Mouse (Mus musculus): ENCODE measurements around the gene Pibf1.

The Pibf1 gene

DNA sequence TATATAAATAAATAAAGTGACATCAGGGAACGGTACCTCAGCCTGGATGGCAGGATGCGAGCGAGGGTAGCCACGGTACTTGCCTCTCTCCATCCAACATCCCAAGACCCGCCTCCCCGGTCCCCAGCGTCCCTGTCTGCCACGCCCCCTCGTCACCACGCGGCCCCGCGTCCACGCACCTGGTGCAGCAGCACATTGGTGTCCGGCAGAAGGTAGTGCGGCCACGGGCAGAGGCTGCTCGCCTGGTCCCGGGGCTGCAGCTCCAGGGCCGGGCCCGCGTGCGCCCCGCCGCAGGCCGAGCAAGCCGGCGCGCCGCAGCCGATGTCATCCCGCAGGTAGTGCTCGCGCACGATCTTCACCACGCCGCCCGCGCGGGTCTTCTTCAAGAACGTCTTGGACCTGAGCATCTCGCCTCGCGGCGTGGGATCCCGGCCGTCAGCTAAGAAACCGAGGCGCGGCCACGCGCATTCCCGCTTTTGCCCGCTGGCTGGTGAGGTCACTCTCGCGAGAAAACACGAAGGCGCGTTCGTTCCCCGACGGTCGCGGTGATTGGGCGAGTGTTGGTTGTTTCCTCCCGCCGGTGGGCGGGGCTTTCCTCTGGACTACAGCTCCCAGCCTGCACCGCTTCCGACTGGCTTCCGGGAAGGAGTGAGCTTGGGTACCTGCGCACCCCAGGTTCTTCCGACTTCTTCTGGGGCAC lies at the start of gene Pibf1, which contains the start of gene Dis3:
Gene Pibf1, plus strand, starts transcription at position 158 of the 700 bp plus-strand sequence.
Gene Dis3, minus strand, starts transcription at position 504 of the 700 bp plus-strand sequence.
- DNase-seq (ENCODE audit: low read depth, low spot score): peak; percentile 96

DNA sequence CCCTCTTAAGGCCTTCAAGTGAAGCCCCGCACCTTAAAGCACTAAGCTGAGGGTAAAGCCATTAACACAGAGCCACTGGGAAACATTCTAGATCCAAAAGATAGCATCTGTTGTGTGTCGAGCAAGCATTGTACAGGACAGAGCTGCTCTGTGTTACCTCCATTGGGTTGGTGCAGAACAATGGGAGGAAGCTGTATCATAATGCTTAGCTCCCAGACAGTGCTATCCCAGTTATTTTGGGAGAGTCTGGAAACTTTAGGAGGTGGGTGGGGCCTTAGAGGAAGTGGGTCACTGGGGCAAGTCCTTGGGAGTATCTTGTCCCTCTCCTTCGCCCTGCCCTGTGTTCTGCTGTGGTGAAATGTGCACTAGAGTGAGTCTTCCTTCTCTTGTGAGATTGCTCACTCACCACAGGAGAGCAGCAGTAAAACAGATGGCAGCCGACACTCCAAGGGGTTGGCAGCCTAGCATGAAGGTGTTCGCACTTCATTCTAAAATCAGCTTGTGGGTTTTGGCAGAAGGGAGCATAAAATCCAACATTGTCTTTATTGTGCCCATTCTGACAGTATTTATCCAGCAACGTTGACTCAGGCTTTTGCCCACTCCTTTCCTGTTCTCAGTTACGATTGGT lies 40.2 kb upstream of the Pibf1 start:
- DNase-seq (ENCODE audit: low read depth, low spot score): no peak

DNA sequence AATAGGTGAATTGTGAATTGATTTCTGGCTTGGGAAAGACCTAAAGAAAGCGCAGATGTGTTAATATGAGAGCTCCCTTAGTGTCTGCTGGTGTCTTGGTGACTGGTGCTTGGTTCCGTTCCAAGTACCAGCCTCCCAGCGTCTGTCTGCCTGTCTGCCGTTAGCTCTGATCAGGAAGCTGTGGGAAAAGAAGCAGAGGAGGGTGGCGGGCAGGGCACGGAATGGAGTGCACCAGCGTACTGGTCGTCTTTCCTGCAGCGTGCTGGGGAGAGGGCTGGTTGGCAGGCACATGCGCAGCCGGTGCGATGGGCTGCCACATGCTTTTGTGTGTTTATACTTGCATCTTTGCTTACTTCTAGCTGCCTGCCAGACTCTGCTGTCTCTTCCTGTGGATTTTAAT lies 38.6 kb upstream of the Pibf1 start:
- no peak for DNase-seq (ENCODE audit: low read depth, low spot score)

DNA sequence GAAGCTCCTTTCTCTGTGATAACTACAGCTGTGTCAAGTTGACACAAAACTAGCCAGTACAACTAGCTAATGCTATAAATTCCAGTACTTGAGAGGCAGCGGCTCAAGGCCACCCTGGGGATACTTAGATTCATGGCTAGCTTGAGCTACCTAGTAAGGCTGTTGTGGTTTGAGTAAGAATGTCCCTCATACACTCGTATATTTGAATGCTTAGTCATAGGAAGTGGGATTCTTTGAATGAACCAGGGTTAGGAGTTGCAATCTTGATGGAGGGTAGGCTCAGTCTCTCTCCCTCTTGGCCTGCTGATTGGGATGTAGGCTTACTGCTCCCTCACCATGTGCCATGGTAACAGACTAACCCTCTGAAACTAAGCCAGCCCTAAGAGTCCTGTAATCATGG lies 36.1 kb upstream of the Pibf1 start:
- DNase-seq (ENCODE audit: low read depth, low spot score): no peak

DNA sequence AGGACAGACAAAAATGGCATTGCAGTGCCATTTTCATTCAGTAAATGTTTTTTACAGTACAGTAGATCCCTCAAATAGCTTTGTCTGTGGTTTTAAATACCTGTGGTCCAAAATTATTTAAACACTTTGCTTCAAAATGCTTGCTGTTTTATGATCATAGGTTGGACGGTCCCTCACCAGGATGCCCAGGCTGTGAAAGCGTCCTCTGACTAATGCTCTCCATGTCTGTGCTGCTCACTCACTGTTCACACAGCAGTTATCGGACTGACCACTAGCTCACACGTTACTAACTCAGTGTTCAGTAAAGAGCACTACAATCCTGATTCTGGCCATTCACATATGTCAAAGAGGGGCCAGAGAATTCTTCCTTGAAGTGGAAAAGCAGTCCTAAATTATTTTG lies 28.1 kb upstream of the Pibf1 start:
- DNase-seq (ENCODE audit: low read depth, low spot score): no peak

DNA sequence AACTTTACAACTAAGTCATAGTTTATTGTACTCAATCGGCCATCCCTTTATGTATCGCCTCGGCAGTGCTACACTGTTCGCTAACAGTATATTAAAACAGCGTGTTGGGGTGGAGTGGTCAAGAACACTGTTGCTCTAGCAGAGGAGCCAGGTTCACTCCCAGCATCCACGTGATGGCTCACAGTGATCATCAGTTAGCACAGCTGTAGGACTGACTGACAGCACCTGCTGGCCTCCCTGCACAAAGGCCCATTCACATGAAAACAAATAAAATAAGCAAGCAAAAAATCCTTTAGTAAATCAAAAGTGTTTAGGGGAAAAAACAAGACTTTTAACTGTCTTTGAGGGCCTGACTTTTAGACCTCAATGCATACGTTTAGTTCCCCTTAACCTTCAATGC lies 10.3 kb upstream of the Pibf1 start:
- no peak for DNase-seq (ENCODE audit: low read depth, low spot score)

DNA sequence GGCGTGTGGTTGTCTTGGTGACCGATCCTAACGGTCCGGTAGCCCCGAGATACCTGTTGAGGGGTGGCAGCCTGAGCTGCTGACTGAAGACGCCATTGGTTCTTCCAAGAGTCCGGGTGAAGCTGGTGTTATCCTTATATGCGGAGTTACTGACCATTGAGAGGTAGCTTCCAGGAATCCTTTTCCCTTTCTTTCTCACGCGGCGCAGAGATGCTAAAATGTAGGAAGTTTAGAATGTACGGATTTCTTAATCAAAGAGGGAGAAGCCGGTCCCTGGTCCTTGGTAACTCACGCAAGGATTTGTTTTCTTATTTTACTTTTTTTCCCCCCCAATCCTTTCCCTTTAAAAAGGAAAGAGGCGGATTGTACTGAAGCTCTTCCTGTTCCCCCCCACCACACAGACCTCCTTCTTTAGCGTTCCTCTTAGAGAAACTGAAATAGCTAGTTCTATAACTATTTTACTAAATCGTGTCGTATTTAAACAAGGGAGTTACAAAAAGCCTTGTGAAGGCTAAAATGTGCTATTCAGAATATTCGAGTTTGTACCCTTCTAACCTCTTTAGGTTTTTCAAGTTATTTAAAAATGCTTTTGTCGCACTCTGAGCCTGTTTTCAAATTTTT lies 853 bp downstream of the Pibf1 start:
- DNase-seq (ENCODE audit: low read depth, low spot score): no peak

DNA sequence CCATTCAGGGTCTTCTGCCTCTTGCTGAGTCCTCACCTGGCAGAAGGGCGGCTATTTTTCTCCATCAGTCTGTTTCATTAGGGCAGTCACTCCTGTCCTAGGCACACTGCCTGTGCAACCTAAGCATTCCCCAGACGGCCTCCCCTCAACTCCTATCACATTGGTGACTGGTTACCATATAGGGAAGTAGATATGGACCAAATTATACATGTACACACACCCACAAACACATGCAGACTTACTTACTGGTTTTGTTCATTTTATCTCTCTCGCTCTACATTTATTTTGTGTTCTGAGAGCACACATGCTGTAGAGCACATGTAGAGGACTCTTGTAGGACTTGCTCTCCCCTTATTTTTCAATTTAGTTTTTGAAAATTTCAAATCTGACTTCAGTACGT lies 3.8 kb downstream of the Pibf1 start:
- DNase-seq (ENCODE audit: low read depth, low spot score): no peak

DNA sequence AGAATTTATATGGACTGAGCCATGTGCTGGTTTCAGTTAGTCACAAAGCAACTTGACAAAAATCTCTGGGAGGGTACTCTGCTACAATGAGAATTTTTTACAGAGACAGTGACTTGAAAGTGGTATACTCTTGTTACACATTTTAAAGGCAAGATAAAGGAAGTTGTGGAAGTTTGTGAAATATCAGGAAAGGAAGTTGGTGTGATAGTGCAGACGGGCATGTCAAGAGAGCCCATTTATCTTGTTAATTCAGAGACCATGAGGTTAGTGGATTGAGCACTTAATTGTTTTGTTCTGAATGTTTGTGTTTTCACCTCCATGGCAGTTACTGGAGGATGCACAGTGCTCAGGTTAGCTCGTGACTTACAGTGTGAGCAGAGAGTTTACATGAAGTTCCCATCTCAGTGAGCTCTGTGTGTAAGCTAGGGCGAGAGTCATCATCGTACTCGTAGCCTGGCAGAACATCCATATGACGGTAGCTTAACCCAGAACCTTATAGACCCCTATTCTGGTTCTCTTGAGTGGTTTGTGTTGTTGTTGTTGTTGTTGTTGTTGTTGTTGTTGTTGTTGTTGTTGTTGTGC lies 5.4 kb downstream of the Pibf1 start:
- no peak for DNase-seq (ENCODE audit: low read depth, low spot score)

DNA sequence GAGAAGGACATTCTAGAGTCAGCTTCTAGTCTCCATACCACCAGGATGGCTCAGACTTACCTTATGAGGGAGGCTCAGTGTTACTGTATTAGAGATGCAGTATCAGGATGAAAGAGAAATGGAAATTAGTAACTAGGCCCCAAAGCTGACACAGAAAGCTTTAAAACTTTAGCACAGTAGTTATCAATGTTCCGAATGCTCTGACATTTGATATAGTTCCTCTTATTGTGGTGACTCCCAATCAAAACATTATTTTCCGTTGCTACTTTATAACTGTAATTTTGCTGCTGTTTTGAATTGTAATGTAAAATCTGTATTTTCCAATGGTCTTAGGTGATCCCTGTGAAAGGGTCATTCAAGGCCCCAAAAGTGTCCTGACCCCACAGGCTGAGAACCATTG lies 7.4 kb downstream of the Pibf1 start:
- no peak for DNase-seq (ENCODE audit: low read depth, low spot score)

DNA sequence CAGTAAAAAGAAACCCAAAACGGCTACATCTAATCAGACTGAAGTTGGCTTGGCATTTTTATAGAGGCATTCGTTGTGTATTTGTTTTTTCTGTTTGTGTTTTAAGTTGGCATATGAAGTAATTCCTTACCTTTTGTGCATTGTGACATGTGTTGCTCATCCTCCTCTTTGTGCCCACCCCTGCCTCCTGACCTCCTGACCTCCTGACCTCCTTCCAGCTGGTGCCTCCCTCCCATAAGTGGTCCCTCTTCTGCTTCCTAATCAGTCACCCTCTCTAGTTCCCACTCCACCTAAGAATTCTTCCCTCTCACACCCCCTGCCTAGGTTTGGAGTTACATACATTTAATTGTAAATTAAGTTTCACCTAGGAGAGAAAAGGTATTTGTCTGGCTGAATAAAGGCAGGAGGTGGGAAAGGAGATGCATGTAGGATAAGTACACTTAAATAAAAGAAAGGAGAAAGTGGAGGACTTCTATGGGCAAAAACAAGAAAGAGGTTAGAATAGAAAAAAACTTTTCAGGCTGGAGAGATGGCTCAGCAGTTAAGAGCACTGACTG lies 8.5 kb downstream of the Pibf1 start:
- DNase-seq (ENCODE audit: low read depth, low spot score): no peak

DNA sequence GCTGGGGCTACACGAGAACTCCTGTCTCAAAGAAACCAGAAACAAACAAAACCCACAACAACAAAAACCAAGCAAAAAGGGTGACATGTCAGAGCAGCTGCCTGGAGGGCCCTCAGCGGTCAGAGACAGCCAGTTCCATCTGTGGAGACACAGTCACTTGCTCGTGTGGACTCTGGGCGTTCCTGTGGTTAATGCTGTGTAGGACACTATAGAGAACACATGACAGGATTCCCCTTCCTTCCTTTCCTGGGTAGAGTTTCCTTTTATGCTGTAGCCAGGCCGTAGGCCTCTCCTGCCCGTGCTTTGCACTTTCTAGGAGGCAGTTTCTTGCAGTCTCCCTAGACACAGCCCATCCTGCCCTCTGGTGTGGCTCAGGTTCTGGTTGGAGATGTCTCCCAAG lies 9.5 kb downstream of the Pibf1 start:
- no peak for DNase-seq (ENCODE audit: low read depth, low spot score)

DNA sequence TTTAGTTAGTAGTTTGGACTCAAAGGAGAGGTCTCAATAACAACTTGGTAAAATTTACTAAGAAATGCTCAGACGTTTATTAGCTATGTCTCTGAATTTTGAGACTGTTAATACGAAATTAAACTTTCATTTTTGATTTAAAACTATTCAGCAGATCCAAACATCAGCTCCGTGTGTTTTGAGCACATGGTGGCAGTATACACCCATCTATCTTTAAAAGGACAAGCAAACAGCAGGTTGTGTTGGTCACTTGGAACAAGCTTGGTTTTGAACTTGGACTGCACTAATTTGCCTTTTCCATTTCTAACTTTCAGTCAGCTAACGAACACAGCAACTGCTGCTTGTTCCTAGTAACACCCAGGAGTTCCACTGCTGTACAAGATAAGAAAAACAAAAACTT lies 18.4 kb downstream of the Pibf1 start:
- DNase-seq (ENCODE audit: low read depth, low spot score): no peak

DNA sequence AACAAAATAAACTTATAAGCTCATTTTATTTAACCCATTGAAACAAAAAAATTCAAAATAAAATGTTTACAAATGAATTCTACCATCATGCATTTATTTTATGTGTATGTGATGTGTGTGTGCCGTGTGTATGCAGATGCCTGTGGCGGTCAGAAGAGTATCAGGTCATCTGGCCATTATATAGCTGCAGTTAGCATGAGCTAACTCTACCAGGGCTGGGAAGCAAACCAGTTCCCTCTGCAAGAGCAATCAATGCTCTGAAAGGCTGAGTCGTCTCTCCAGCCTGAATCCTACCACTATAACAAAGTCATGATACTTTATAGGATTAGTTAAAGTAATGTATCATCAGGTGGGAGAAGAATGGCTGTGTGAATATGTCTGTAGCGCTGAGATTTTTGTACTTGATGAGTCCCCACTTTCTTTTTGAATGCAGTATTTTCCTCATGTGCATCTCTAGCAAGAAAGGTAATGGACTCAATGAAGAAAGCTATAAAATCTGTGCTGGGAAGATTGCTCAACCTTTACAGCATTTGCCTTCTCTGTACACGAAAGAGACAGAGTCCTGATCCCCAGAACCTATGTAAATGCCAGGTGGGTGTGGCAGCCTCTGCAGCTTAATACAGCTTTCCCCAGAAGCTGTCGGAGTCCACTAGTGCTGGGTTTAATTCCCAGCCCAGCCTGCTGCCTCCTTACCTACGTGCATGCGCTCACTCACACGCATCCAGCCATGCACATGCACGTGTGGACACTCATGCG lies 22.5 kb downstream of the Pibf1 start:
- DNase-seq (ENCODE audit: low read depth, low spot score): no peak

DNA sequence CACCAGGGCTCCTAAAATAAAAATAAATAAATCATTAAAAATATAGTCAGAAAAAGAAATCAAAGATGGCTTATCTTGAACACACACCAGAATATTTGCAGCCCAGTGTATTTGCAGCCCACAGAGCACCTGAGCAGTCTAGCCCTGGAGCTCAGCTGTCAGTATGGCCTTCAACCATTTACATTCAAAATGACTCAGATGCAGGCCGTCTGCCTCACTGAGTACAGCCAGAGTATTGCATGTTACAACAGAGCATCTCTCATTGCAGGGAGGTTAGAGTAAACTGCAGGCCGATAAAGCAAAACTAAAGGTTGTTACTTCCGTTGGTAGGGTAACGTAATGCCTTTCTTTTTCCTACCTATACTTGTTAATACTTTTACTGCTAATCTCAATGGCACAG lies 24.9 kb downstream of the Pibf1 start:
- DNase-seq (ENCODE audit: low read depth, low spot score): no peak

DNA sequence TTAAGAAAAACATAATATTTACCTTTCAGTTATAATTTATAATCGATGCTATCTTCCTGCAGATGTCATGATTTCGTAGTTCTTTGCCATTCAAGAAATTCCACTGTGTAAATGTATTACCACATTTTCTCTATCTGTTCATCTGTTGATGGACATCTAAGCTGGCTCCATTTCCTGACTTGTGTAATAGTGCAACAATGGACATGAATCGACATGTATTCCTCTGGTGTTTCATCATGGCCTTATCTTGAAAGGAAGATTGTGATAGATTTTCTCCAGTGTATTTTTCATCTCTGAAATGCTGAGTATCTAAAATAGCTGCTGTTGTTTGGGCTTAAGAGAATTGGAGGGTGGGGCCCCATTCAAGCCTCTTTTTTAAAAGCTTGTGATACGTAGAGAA lies 27.5 kb downstream of the Pibf1 start:
- no peak for DNase-seq (ENCODE audit: low read depth, low spot score)

DNA sequence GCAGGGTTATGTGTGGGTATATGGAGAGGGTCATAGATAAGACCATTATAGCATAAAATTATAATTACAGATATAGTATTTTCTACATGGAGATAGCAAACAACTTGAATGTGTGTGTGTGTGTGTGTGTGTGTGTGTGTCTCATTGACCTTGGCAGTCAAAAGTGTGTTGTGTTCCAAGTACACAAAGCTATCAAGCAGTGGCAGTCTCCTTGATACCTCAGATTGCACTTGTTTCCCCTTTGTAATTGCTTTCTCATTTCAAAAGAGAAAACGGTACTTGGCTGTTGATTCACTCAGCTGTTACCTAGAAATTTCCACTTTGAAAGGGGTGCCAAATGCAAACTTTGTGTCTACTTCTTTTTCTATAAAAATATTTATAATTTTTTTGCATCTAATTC lies 28.3 kb downstream of the Pibf1 start:
- no peak for DNase-seq (ENCODE audit: low read depth, low spot score)

DNA sequence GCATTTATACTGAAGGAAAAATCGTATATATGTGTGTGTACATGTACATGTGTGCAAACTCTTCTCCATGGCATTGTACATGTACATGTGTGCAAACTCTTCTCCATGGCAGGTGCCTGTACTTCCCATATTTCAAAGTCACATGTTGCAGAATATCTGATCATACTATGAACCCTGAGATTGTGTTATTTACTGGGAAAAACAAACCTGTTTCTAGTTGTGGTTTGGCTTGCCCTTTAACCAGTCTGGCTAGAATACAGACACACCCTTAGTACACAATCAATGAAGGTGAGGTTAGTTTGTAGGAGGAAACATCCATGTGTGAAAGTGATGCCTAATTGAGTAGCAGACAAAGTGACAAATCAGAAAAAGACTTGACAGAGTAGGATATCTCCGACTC lies 29.8 kb downstream of the Pibf1 start:
- DNase-seq (ENCODE audit: low read depth, low spot score): no peak

DNA sequence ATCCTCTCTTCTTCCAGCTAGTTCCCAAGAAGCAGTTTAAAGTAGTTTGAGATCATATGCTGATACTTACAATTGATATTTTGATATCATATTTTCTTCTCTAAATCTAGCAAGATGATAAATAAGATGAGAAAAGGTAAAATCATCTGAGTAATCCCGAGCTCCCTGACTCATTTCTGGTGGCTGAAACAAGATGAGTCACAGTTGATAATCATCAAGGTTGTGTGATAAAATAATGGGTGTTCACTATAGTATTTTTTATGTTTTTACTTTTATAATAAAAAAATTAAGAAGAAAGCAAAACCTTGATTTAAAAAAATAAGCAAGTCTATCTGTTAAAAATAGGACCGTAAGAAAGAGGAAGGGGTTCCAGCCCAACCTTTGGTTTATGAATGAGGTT lies 34.8 kb downstream of the Pibf1 start:
- no peak for DNase-seq (ENCODE audit: low read depth, low spot score)

DNA sequence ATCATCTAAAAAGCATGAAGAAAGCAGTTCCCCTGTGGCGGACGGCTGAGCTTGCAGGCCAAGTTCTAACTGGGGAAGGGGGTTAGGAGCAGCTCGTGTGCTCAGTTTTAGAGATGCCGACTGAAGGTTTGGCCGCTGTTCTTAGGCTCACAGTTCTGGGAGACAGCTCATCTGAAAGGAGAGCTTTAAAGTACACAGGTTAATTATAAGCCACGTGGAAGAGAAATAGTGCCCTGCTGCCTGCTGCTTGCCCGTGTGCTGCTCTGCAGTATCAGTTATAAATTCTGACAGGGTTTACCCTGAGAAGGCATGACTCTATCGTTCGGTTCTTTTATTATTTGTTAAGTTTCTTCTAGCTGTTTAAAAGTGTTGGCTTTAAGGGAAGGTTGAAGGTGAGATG lies 36.5 kb downstream of the Pibf1 start:
- DNase-seq (ENCODE audit: low read depth, low spot score): no peak

DNA sequence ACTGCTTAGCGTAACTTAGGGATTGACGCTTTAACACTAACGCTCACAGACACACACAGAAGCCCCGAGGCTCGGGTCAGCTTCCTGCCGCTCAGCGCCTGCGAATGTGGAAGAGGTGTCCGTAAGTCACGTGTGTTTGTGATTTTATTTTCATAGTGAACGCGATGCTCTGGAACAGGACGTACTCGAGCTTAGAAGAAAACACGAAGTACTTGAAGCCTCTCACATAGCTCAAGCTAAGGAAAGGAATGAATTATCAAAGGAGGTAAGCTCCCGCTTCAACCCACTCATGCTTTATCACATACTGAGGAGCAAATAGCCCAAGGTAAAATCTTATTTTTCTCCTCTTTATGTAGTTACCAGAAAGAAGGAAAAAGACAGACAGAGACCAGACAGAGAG lies 37.1 kb downstream of the Pibf1 start:
- DNase-seq (ENCODE audit: low read depth, low spot score): no peak

DNA sequence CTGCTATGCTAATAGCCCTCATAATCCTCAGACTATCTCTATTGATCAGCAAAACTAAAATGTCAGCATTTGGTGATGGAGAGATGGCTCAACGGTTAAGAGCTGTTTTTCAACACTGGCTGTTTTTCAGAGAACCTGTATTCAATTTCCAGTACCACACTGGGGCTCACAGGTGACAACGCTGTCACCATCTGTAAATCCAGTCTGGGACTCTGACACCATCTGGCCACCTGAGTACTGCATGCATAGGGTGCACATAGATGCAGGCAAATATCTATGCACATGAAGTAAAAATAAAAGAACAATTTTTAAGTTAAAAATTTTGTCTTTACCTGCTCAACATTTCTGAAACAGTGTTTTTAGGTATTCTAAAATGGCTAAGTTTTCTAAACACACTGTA lies 40.8 kb downstream of the Pibf1 start:
- no peak for DNase-seq (ENCODE audit: low read depth, low spot score)
